17 mouse cellular contexts compared by ENCODE assay signal in genomic region chr17:5175535-5175934, GRCm38 (mm10).
DNase-seq lines count a peak whose midpoint lies in the region; ATAC-seq and TF ChIP-seq lines count a peak whose summit lies in the region.
"Had no signal": no experiment of that assay in that cellular context is flagged by ENCODE, and none has a peak within 500 bp of the region (broad histone marks: within the 10 kb centered on the region; RNA-seq: fewer than 3 reads in every experiment).

No protein-coding gene starts in this region.

- 52% methylated on average over 8 of the region's 8 CpGs for WGBS in midbrain, postnatal 0 days

- H3K4me1 ChIP-seq in midbrain, postnatal 0 days (ENCODE audit: insufficient read depth, low read length) = 0 out of 2 replicates have a peak, but pooled peaks cover 3% of the 10 kb centered on the region

- no peak for TF ChIP-seq CTCF in left cerebral cortex, adult 2 months (IDR thresholded peaks at IDR 0.05)
- TF ChIP-seq CTCF in midbrain, postnatal 0 days (IDR thresholded peaks at IDR 0.05) = no peak

- H3K9me3 ChIP-seq in midbrain, postnatal 0 days (ENCODE audit: low read length) = no peaks in the 10 kb centered on the region
- H3K9me3 ChIP-seq: embryonic facial prominence, embryonic 13.5 days; limb, embryonic 12.5 days; liver, embryonic 15.5 days had no signal

- peak; percentile 87 for ATAC-seq in frontal cortex, adult (ENCODE audit: low TSS enrichment)
- no peak for ATAC-seq in midbrain, postnatal 0 days (ENCODE audit: low FRiP score)

- H3K36me3 ChIP-seq in midbrain, postnatal 0 days (ENCODE audit: insufficient read depth, low read length) = no peaks in the 10 kb centered on the region
- H3K36me3 ChIP-seq: embryonic facial prominence, embryonic 13.5 days; limb, embryonic 12.5 days; liver, embryonic 15.5 days had no signal

- no peak for DNase-seq in frontal cortex, postnatal 25 days (ENCODE audit: low spot score in 2 of 2)
- DNase-seq in left cerebral cortex, adult 2 months (ENCODE audit: extremely low spot score in 1 of 2, low spot score in 2 of 2) = no peak
- DNase-seq in left cerebral cortex, postnatal 10 days (ENCODE audit: extremely low spot score in 1 of 2, low spot score in 2 of 2) = no peak
- peak; percentile 84 for DNase-seq in brain, adult 2 months (ENCODE audit: low read depth, low spot score)
- DNase-seq in midbrain, postnatal 0 days (ENCODE audit: low spot score) = no peak
- no peak for DNase-seq in c-Kit-positive CD71-positive TER-119-positive erythroid progenitor cells, embryonic 14.5 days (ENCODE audit: low spot score)
- DNase-seq: cerebellum, adult 11-12 months; cerebellum, postnatal 36 days; gastrocnemius, postnatal 10 days; heart, adult 2 months; kidney, adult 9 months; lung, postnatal 10 days; thymus, postnatal 4 days had no signal

- no peak overlapping the region for H3K4me2 ChIP-seq in midbrain, postnatal 0 days (ENCODE audit: low read depth, low read length, poor library complexity, severe bottlenecking)
- H3K4me2 ChIP-seq: embryonic facial prominence, embryonic 13.5 days; limb, embryonic 12.5 days; liver, embryonic 15.5 days had no signal

- peak overlapping the region; percentile 82 for H3K27ac ChIP-seq in left cerebral cortex, adult 2 months
- H3K27ac ChIP-seq in midbrain, postnatal 0 days (ENCODE audit: low read depth, low read length) = 0 out of 2 replicates have a peak overlapping the region, but pooled peaks have one; percentile 6
- H3K27ac ChIP-seq: embryonic facial prominence, embryonic 13.5 days; heart, adult 2 months; limb, embryonic 12.5 days; liver, embryonic 15.5 days had no signal

- intact Hi-C loops in left cerebral cortex, adult 2 months (cut with DNase I) = no loop called here
- intact Hi-C loops in left cerebral cortex, postnatal 10 days (cut with DNase I) = no loop called here

- H3K9ac ChIP-seq in midbrain, postnatal 0 days (replicated peaks; ENCODE audit: low read length, poor library complexity, severe bottlenecking) = no peak overlapping the region
- H3K9ac ChIP-seq: embryonic facial prominence, embryonic 13.5 days; limb, embryonic 12.5 days; liver, embryonic 15.5 days had no signal

- H3K4me3 ChIP-seq in left cerebral cortex, adult 2 months = no peak overlapping the region
- H3K4me3 ChIP-seq in midbrain, postnatal 0 days (ENCODE audit: low read depth, low read length) = no peak overlapping the region
- H3K4me3 ChIP-seq: embryonic facial prominence, embryonic 13.5 days; heart, adult 2 months; limb, embryonic 12.5 days; liver, embryonic 15.5 days had no signal

- H3K27me3 ChIP-seq in midbrain, postnatal 0 days (ENCODE audit: insufficient read depth, low read length) = no peaks in the 10 kb centered on the region
- H3K27me3 ChIP-seq: embryonic facial prominence, embryonic 13.5 days; limb, embryonic 12.5 days; liver, embryonic 15.5 days had no signal
